Mouse (Mus musculus) embryonic facial prominence, embryonic 10.5 days (tissue): Measurements from ENCODE around the gene B430306N03Rik. TPM values are rescaled to one million over a fixed set of nuclear protein-coding genes. Genes with fewer than 3 reads are reported as not detected.
"Not testable (repeated sequence)": the region's sequence is repeated elsewhere in the genome, so short reads cannot be mapped to it uniquely, and the experiment has no call there.

Experiments
- DNase-seq: peaks from one replicate; pipeline ENCODE4 v3.0.0-alpha.2; 2017; ENCODE audit warnings: low spot score
- H3K27ac ChIP-seq: fragments of 300-500 bp; sonication (generic); replicated peaks from 2 replicates; pipeline ENCODE4 v1.5.1; 2016; ENCODE audit warnings: mild to moderate bottlenecking
- H3K27me3 ChIP-seq: fragments of 300-500 bp; sonication (generic); replicated peaks from 2 replicates; pipeline ENCODE4 v1.6.1; 2016; ENCODE audit warnings: low read depth, mild to moderate bottlenecking; ENCODE audit not compliant: poor library complexity, severe bottlenecking
- H3K36me3 ChIP-seq: fragments of 300-500 bp; sonication (generic); replicated peaks from 2 replicates; pipeline ENCODE4 v1.6.1; 2016; ENCODE audit warnings: mild to moderate bottlenecking, moderate library complexity
- H3K4me1 ChIP-seq: fragments of 300-500 bp; sonication (generic); 2 replicates; pipeline ENCODE4 v1.6.1; 2016
- H3K4me3 ChIP-seq: fragments of 300-500 bp; sonication (generic); 2 replicates; pipeline ENCODE4 v1.5.1; 2016; ENCODE audit warnings: mild to moderate bottlenecking, moderate library complexity
- H3K9me3 ChIP-seq: fragments of 300-500 bp; sonication (generic); 2 replicates; pipeline ENCODE4 v1.6.1; 2016; ENCODE audit warnings: mild to moderate bottlenecking
- WGBS: fragments of 180-500 bp; shearing (Covaris S2); methylation state at CpG from one replicate; pipeline ENCODE4 v1.1.7; 2016; 5-methylcytosine and 5-hydroxymethylcytosine counted together
- polyA plus RNA-seq: library from polyadenylated mRNA; unstranded; fragments of >200 nt; fragmentation: Nextera tagmentation; extraction: Ambion mirVana; gene quantifications from 2 replicates; pipeline ENCODE4 v1.2.1, GENCODE M21; 2016

The B430306N03Rik gene
- polyA plus RNA-seq, 1 experiment from 2014 or later, result not detected

DNA sequence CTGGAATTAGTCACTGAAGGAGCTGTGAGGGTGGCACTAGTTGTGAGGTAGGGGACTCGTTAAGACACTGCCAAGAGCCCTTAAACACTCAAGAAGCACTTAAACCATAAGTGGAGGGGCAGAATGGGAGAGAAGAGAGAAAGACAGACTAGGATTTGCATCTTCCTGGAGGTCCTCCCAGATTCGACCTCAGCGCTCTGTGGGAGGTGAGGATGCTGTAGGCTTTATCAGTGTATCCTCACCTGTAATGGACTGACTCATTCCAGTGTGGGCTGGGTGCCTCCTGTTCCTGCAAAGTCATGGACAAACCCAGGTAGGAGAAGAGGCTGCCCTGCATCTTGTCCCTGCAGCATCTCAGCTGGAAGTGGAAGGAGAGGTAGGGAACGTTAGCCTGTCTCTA lies 30.9 kb downstream of the B430306N03Rik start:
- Histone ChIP-seq H3K9me3 (no peaks in the 10 kb centered on the region), H3K27ac (no peak overlapping the region), H3K27me3 (no peaks in the 10 kb centered on the region), H3K4me1 (no peaks in the 10 kb centered on the region), H3K36me3 (no peaks in the 10 kb centered on the region), H3K4me3 (no peak overlapping the region)
- DNase-seq, result no peak
- 76% methylated on average over 4 of the region's 4 CpGs for WGBS

GRCm38 (mm10) chr17:48347287-48347686 lies 31.3 kb downstream of the B430306N03Rik start:
- H3K4me3 ChIP-seq, result no peak overlapping the region
- no peak for DNase-seq
- WGBS, result 72% methylated on average over 2 of the region's 2 CpGs
- no peaks in the 10 kb centered on the region for H3K9me3 ChIP-seq
- no peaks in the 10 kb centered on the region for H3K4me1 ChIP-seq
- H3K27me3 ChIP-seq, result no peaks in the 10 kb centered on the region
- H3K27ac ChIP-seq, result no peak overlapping the region
- no peaks in the 10 kb centered on the region for H3K36me3 ChIP-seq

- 74% methylated on average over 5 of the region's 5 CpGs for WGBS
- DNase-seq, result no peak
- H3K9me3 ChIP-seq, result no peaks in the 10 kb centered on the region
- no peaks in the 10 kb centered on the region for H3K4me1 ChIP-seq
- no peak overlapping the region for H3K27ac ChIP-seq
- no peaks in the 10 kb centered on the region for H3K27me3 ChIP-seq
- no peak overlapping the region for H3K4me3 ChIP-seq
- H3K36me3 ChIP-seq, result no peaks in the 10 kb centered on the region
Measured at GRCm38 (mm10) chr17:48350681-48351193, 34.8 kb downstream of the B430306N03Rik start.

- not testable (repeated sequence) for H3K4me3 ChIP-seq, H3K36me3 ChIP-seq, H3K27me3 ChIP-seq, DNase-seq, H3K27ac ChIP-seq, H3K9me3 ChIP-seq, H3K4me1 ChIP-seq
- WGBS, result 73% methylated on average over 7 of the region's 7 CpGs
Measured at GRCm38 (mm10) chr17:48352976-48353375, 37.0 kb downstream of the B430306N03Rik start.

DNA sequence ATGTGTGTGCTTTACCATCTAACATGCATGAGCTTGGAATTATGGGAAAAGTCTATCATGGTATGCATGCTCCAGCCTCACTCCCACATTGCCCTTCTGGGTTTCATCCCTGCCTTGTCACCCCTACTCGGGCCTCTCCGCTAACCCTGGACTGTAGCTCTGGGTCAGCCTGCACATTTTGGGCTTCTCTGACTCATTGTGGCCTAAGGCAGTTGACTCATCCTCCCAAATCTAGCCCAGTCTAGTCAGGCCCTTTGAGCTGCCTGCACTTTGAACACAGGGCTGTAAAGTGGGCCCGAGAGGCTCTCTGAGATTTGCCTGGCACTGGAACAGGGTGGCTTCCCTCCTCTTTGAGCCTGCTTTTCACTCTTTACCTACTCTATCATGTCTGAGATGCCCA lies 39.9 kb downstream of the B430306N03Rik start:
- Histone ChIP-seq H3K4me1 (no peaks in the 10 kb centered on the region), H3K27ac (no peak overlapping the region), H3K9me3 (no peaks in the 10 kb centered on the region), H3K27me3 (no peaks in the 10 kb centered on the region), H3K4me3 (no peak overlapping the region), H3K36me3 (no peaks in the 10 kb centered on the region)
- 88% methylated on average over 3 of the region's 3 CpGs for WGBS
- DNase-seq, result no peak

DNA sequence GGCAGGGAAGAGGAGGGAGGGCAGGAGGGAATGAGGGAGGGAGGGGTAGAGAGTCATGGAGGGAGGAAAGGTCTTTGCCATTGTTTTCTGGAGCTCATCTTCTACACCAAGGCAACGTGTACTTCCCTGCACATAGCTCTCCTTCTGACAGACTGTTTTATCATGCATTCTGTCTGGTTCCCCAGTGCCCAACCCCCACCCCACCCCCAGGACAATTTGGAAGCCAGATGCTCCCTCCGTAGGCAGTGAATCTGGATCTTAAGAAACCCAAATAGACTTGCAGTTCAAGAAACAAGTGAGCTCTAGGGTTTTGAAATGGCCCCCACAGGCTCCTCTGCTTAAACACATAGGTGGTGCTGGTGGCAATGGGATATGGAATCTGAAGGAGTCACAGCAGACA lies 42.0 kb downstream of the B430306N03Rik start:
- no peak for DNase-seq
- 66% methylated on average over 2 of the region's 2 CpGs for WGBS
- Histone ChIP-seq H3K4me1 (no peaks in the 10 kb centered on the region), H3K4me3 (no peak overlapping the region), H3K27ac (no peak overlapping the region), H3K9me3 (no peaks in the 10 kb centered on the region), H3K27me3 (no peaks in the 10 kb centered on the region), H3K36me3 (no peaks in the 10 kb centered on the region)

DNA sequence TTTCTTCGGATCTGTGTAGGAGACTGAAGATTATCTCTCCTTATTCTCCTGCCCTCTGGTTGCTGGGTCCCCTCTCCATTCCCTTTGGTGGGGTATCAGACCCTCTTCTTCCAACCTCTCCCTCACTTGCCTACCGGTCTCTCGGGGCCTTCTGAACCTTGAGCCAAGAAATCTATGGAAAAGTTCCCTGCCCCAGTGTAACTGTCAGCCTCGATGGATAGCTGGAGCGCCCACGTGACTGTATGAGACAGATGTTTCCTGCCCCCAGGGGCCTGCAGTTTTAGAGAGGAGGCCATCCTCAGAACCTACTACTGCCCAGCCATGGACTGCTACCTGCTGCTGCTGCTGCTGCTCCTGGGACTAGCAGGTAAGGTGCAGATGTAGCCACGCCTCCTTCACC lies 43.7 kb downstream of the B430306N03Rik start, which contains the start of gene Treml1:
Gene Treml1 (plus strand): TSS at position 301 of the 400 bp plus-strand sequence.
- WGBS, result 79% methylated on average over 7 of the region's 7 CpGs
- H3K27me3 ChIP-seq, result no peaks in the 10 kb centered on the region
- H3K4me3 ChIP-seq, result no peak within 1 kb of the TSS
- DNase-seq, result no peak
- no peak within 1 kb of the TSS for H3K27ac ChIP-seq
- H3K36me3 ChIP-seq, result no peaks in the 10 kb centered on the region
- H3K4me1 ChIP-seq, result no peaks in the 10 kb centered on the region
- H3K9me3 ChIP-seq, result no peaks in the 10 kb centered on the region

DNA sequence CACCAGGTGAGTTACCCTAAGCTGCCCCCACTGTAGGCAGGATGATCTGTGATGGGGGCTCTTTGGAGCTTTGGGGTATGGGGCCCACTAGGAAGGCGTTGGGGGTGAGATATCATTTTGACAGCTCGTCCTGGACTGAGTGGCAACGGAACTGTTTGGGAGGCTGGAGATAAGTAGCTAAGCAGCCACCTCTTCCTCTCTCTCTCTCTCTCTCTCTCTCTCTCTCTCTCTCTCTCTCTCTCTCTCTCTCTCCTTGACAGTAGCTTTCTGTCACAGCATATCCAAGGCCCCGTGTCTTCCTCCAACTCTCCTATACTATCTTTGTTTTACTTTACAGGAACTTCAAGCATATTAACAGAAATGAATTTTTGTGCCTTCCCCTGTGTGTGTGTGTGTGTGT lies 44.5 kb downstream of the B430306N03Rik start:
- no peak overlapping the region for H3K4me3 ChIP-seq
- no peaks in the 10 kb centered on the region for H3K36me3 ChIP-seq
- no peak overlapping the region for H3K27ac ChIP-seq
- H3K27me3 ChIP-seq, result no peaks in the 10 kb centered on the region
- DNase-seq, result no peak
- no peaks in the 10 kb centered on the region for H3K9me3 ChIP-seq
- no peaks in the 10 kb centered on the region for H3K4me1 ChIP-seq
- WGBS, result 78% methylated on average over 4 of the region's 4 CpGs

GRCm38 (mm10) chr17:48362346-48362745 lies 46.4 kb downstream of the B430306N03Rik start:
- Histone ChIP-seq H3K4me3 (no peak overlapping the region), H3K36me3 (no peaks in the 10 kb centered on the region), H3K4me1 (0 out of 2 replicates have a peak, but pooled peaks cover 3% of the 10 kb centered on the region), H3K9me3 (no peaks in the 10 kb centered on the region), H3K27me3 (no peaks in the 10 kb centered on the region), H3K27ac (no peak overlapping the region)
- no peak for DNase-seq
- WGBS, result 86% methylated on average over 3 of the region's 3 CpGs

DNA sequence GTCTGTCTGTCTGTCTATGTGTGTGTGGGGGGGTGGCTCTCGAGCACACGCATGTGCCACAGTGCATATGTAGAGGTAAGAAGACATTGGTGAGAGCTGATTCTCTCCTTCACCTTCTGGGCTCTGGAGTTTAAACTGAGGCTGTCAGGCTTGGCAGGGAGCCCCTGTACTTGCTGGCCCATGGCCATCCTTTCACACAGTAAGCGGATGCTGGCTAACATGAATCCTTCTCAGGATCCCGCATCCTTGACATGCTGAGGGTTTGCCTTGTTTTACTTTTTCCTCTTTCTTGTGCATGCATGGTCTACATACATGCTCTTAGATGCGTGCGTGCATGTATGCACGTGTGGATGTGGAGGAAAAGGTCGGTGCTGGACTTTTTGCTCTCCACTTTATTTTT lies 47.0 kb downstream of the B430306N03Rik start:
- H3K27ac ChIP-seq, result no peak overlapping the region
- H3K4me3 ChIP-seq, result no peak overlapping the region
- H3K9me3 ChIP-seq, result no peaks in the 10 kb centered on the region
- no peaks in the 10 kb centered on the region for H3K27me3 ChIP-seq
- 89% methylated on average over 8 of the region's 8 CpGs for WGBS
- DNase-seq, result no peak
- H3K4me1 ChIP-seq, result 0 out of 2 replicates have a peak, but pooled peaks cover 3% of the 10 kb centered on the region
- no peaks in the 10 kb centered on the region for H3K36me3 ChIP-seq

DNA sequence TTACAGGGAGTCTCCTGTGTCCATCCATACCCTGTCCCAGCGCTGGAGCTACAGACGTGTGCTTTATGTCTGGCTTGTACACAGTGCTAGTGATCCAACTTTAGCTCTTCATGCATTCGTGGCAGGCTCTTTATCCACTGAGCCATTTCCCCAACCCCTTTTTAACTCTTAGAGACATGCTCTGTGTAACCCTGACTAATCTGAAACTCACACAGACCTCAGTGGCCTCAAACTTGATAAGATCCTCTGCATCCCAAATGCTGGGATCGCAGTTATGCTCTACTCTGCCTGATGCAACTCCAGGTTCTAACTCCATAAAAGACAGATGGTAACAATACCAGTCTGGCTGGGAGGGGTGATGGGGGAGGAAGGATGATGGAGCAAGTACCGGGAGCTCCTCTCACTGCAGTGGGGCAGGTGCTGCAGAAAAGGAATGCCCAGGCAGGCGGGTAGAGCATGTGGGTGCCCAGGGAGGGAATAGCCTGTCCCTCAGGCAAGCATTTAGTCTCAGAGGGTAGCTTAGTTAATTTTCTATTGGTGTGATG lies 47.6 kb downstream of the B430306N03Rik start:
- no peak for DNase-seq
- Histone ChIP-seq H3K4me3 (no peak overlapping the region), H3K9me3 (no peaks in the 10 kb centered on the region), H3K27ac (no peak overlapping the region), H3K36me3 (no peaks in the 10 kb centered on the region), H3K27me3 (no peaks in the 10 kb centered on the region), H3K4me1 (0 out of 2 replicates have a peak, but pooled peaks cover 3% of the 10 kb centered on the region)
- WGBS, result 85% methylated on average over 6 of the region's 6 CpGs

DNA sequence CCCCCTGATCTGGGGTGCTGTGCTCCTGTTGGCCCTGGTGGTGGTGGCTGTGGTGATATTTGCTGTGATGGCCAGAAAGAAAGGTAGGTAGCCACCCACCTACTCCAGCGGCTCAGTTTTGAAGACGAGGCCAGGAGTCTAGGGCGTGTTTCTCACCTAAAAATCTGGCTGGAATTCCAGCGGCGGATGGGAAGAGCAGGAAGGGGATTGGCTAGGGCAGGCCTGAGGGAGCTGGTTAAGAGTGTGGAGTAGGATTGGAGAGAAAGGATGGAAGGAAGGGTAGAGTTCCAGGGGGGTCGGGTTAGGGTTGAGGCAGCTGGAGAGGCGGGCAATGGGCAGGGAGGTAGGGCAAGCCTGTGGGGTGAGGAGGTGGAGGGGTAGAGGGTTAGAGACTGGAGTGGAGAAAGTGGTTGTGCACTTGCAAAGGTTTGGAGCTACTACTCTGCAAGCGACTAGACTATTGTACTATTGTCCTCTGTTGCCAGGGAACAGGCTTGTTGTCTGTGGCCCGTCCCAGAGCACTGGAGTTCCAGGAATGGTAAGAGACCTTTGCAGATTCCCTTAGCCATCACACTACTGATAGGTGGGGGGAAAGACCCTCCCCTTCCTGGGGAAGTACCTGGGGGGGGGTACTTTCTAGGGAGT lies 49.7 kb downstream of the B430306N03Rik start:
- Histone ChIP-seq H3K36me3 (no peaks in the 10 kb centered on the region), H3K27me3 (no peaks in the 10 kb centered on the region), H3K4me3 (no peak overlapping the region), H3K9me3 (no peaks in the 10 kb centered on the region), H3K4me1 (0 out of 2 replicates have a peak, but pooled peaks cover 3% of the 10 kb centered on the region), H3K27ac (no peak overlapping the region)
- 75% methylated on average over 9 of the region's 9 CpGs for WGBS
- DNase-seq, result no peak

- Histone ChIP-seq H3K4me3 (no peak overlapping the region), H3K4me1 (0 out of 2 replicates have a peak, but pooled peaks cover 3% of the 10 kb centered on the region), H3K27ac (no peak overlapping the region), H3K36me3 (no peaks in the 10 kb centered on the region), H3K27me3 (no peaks in the 10 kb centered on the region), H3K9me3 (no peaks in the 10 kb centered on the region)
- DNase-seq, result no peak
- WGBS, result 92% methylated on average over 5 of the region's 5 CpGs
Measured at GRCm38 (mm10) chr17:48366806-48367205, 50.9 kb downstream of the B430306N03Rik start.
